Mouse (Mus musculus): Measurements from ENCODE around the gene 1700031F05Rik.
"Not testable (repeated sequence)": the region's sequence is repeated elsewhere in the genome, so short reads cannot be mapped to it uniquely, and the experiment has no call there.

The 1700031F05Rik gene

DNA sequence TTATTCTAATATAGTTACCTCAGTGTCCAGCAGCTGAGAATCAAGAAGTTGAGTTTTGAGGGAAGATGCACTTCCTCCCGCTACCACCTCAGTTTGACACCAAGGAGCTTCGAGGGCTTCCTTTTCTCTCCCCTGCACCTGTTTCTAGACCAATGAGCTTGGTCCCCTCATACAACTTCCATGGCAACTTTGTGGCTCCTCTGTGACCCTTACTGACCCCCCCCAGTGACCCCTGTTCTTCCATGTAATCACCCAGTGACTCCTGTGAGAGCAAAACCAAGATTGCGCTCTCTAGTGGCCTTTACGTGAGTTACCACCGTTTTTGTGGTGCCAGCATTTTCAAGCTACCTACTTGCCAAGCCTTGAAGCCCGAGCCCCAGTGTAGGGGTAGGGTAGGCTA, at the start of gene 1700031F05Rik:
1700031F05Rik (minus strand) TSS at position 101 of the 400 bp plus-strand sequence.
- CTCF ChIA-PET, result no interaction called here

DNA sequence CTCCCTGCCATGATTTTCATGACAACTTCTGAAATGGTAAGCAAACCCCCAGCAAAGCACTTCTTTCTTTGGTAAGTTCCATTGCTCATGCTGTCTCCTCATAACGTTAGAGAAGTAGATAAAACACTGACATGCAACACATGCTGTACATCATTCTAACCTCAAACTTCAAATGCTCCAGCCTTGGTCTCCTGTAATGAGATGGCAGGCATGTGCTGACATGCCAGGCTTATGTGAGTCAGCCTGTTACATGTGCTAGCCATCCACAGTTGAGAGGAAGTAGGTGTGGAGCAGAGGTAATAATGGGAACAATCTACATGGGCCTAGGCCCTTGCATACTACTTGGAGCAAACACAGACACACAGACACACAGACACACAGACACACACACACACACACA, 47.1 kb upstream of the 1700031F05Rik start:
- CTCF ChIA-PET, result not testable (repeated sequence)

DNA sequence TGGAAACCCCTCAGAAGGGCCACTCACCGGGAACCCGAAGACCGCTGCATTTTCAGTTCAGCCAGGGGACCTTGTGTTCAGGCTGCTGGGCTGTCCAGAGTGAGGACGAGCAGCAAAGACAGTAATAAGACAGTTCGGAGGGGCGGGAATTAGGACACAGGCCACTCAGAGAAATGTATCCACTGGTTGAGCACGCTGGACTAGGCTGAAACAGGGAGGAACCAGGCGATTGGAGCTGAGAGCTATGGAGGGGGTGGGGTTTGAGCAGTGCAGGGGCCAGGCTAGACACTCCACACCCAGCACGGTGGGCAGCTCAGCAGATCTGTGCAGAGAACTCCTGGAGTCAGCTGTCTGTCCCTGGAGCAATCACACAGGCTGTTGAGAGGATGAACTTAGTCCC, 40.8 kb upstream of the 1700031F05Rik start, which contains the start of the genes Dmrtc1a and 1700011M02Rik:
Dmrtc1a (minus strand) TSS at position 101 of the 400 bp plus-strand sequence.
1700011M02Rik (plus strand) TSS at position 319 of the 400 bp plus-strand sequence.
- CTCF ChIA-PET, result not testable (repeated sequence)

DNA sequence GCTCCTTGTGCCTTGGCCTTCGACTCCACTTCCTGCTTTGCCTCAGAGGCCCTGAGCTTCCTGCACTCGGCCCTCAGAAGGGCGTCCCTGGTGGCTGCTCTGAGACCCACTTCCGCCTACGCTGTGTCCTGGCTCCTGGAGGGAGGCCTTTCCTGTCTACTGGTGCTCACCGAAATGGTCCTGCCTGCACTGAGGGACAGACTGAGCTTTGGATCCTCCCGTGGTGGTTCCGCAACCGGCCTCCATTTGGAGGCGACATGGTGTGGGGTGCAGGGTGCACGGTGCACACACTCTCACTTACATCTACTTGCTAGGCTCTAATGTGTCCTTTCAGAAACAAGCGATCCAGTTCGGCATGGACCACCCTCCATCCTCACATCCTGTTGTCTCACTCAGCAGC, 13.3 kb downstream of the 1700031F05Rik start, which contains the start of gene Dmrtc1c2:
Dmrtc1c2 (minus strand) TSS at position 101 of the 400 bp plus-strand sequence.
- CTCF ChIA-PET, result not testable (repeated sequence)

DNA sequence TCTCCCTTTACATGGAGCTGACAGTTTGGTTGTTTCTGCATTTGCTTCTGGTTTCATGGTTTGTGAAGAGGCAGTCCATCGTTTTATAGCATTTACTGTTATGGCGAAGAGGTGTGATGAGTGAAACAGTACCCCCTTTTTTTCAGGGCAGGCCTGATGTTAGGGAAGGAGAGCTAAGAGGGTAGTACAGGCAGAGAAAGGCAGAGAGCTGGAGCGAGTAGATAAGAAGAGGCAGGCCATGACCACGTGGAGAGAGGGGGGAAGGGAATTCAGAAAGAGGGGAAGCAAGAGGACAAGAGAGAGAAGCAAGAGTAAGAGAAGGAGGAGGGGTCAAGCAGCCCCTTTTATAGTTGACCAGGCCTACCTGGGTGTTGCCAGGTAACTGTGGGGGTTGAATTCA, 55.5 kb downstream of the 1700031F05Rik start:
- CTCF ChIA-PET, result no interaction called here

All from spleen, embryonic (tissue).